ENCODE assay signal across 26 mouse cellular contexts in the genomic region with DNA sequence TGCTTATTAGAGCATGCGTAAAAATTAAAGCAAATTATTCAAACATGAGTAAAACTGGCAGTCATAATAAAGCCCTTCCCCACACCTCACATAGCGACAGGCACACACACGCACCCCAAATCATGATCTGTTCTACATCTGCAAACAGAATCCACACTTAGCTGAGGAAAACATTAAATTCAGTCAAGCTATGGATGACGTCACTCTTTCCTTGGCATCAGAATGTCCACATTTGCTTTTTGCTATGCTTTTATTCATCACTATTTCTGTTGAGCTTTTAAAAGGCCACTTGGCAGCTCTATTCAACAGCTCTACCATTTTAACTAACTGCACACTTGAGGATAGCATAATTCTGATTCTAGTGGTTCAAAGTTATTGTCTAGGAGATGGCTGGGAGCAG. TPM values are rescaled to one million over a fixed set of nuclear protein-coding genes. Genes with fewer than 3 reads are reported as not detected.
DNase-seq lines count a peak whose midpoint lies in the region; ATAC-seq and TF ChIP-seq lines count a peak whose summit lies in the region.
"Had no signal": no experiment of that assay in that cellular context is flagged by ENCODE, and none has a peak within 500 bp of the region (broad histone marks: within the 10 kb centered on the region; RNA-seq: fewer than 3 reads in every experiment).

No protein-coding gene starts in this region.

- WGBS in embryonic facial prominence, embryonic 14.5 days, result 68% methylated on average over 4 of the region's 4 CpGs
- WGBS in embryonic facial prominence, embryonic 10.5 days, result 93% methylated on average over 4 of the region's 4 CpGs
- 48% methylated on average over 4 of the region's 4 CpGs for WGBS in limb, embryonic 13.5 days
- 93% methylated on average over 4 of the region's 4 CpGs for WGBS in limb, embryonic 10.5 days
- 47% methylated on average over 4 of the region's 4 CpGs for WGBS in limb, embryonic 14.5 days

- H3K9me3 ChIP-seq in embryonic facial prominence, embryonic 14.5 days (ENCODE audit: control insufficient read depth, low read length), result peaks cover 8% of the 10 kb centered on the region; the same call in 1 of the 2 replicates
- no peaks in the 10 kb centered on the region for H3K9me3 ChIP-seq in embryonic facial prominence, embryonic 10.5 days
- peaks cover 16% of the 10 kb centered on the region; the same call in 1 of the 2 replicates for H3K9me3 ChIP-seq in limb, embryonic 13.5 days
- H3K9me3 ChIP-seq in limb, embryonic 10.5 days (replicated peaks), result no peaks in the 10 kb centered on the region
- H3K9me3 ChIP-seq in limb, embryonic 14.5 days (ENCODE audit: control insufficient read depth, low read length), result no peaks in the 10 kb centered on the region
- H3K9me3 ChIP-seq: heart, embryonic 10.5 days; heart, embryonic 13.5 days had no signal

- no peak for TF ChIP-seq POLR2A in limb, embryonic 14.5 days (IDR thresholded peaks at IDR 0.05; ENCODE audit: borderline replicate concordance, extremely low read depth, insufficient read depth, insufficient read length)

- no peak for ATAC-seq in embryonic facial prominence, embryonic 14.5 days (ENCODE audit: low read depth)
- peak; percentile 51 for ATAC-seq in limb, embryonic 13.5 days (ENCODE audit: low FRiP score, low read depth)
- ATAC-seq in limb, embryonic 14.5 days (ENCODE audit: low FRiP score, low read depth), result no peak
- ATAC-seq: activated CD4-positive, CD25-positive, alpha-beta regulatory T cell, adult 4 months; forebrain, embryonic 14.5 days; hindbrain, postnatal 0 days; inflammation-experienced regulatory T-cells, adult 6 months; intestine, embryonic 16.5 days had no signal

- no peaks in the 10 kb centered on the region for H3K4me1 ChIP-seq in embryonic facial prominence, embryonic 14.5 days (ENCODE audit: control insufficient read depth, insufficient read depth, low read length)
- H3K4me1 ChIP-seq in embryonic facial prominence, embryonic 10.5 days, result no peaks in the 10 kb centered on the region
- peaks cover 23% of the 10 kb centered on the region for H3K4me1 ChIP-seq in limb, embryonic 13.5 days
- peaks cover 18% of the 10 kb centered on the region for H3K4me1 ChIP-seq in limb, embryonic 10.5 days
- H3K4me1 ChIP-seq in limb, embryonic 14.5 days (ENCODE audit: control insufficient read depth, insufficient read depth, low read length), result peaks cover 19% of the 10 kb centered on the region; the same call in 1 of the 2 replicates
- H3K4me1 ChIP-seq: embryonic facial prominence, embryonic 15.5 days; heart, embryonic 10.5 days; heart, embryonic 13.5 days had no signal

- H3K9ac ChIP-seq in embryonic facial prominence, embryonic 14.5 days (ENCODE audit: low read depth, low read length), result no peak overlapping the region
- H3K9ac ChIP-seq in limb, embryonic 13.5 days, result no peak overlapping the region
- no peak overlapping the region for H3K9ac ChIP-seq in limb, embryonic 14.5 days (ENCODE audit: low read depth, low read length, severe bottlenecking)
- H3K9ac ChIP-seq: embryonic facial prominence, embryonic 15.5 days; heart, embryonic 13.5 days; hindbrain, embryonic 14.5 days had no signal

- H3K4me2 ChIP-seq in embryonic facial prominence, embryonic 14.5 days (ENCODE audit: low read depth, low read length), result no peak overlapping the region
- no peak overlapping the region for H3K4me2 ChIP-seq in limb, embryonic 13.5 days (replicated peaks)
- H3K4me2 ChIP-seq in limb, embryonic 14.5 days (replicated peaks; ENCODE audit: low read depth, low read length, severe bottlenecking), result no peak overlapping the region
- H3K4me2 ChIP-seq: embryonic facial prominence, embryonic 15.5 days; heart, embryonic 13.5 days; hindbrain, embryonic 14.5 days had no signal

- no peak overlapping the region for H3K4me3 ChIP-seq in embryonic facial prominence, embryonic 14.5 days (ENCODE audit: low read depth, low read length)
- no peak overlapping the region for H3K4me3 ChIP-seq in embryonic facial prominence, embryonic 10.5 days
- H3K4me3 ChIP-seq in limb, embryonic 13.5 days, result no peak overlapping the region
- H3K4me3 ChIP-seq in limb, embryonic 10.5 days, result no peak overlapping the region
- no peak overlapping the region for H3K4me3 ChIP-seq in limb, embryonic 14.5 days (replicated peaks; ENCODE audit: low read length)
- H3K4me3 ChIP-seq: embryonic facial prominence, embryonic 15.5 days; heart, adult 2 months; heart, embryonic 10.5 days; heart, embryonic 13.5 days had no signal

- no peaks in the 10 kb centered on the region for H3K27me3 ChIP-seq in embryonic facial prominence, embryonic 14.5 days (replicated peaks; ENCODE audit: control insufficient read depth, insufficient read depth, low read length)
- H3K27me3 ChIP-seq in embryonic facial prominence, embryonic 10.5 days (replicated peaks; ENCODE audit: low read depth, poor library complexity, severe bottlenecking), result no peaks in the 10 kb centered on the region
- no peaks in the 10 kb centered on the region for H3K27me3 ChIP-seq in limb, embryonic 13.5 days
- no peaks in the 10 kb centered on the region for H3K27me3 ChIP-seq in limb, embryonic 10.5 days (ENCODE audit: low read depth, poor library complexity, severe bottlenecking)
- H3K27me3 ChIP-seq in limb, embryonic 14.5 days (ENCODE audit: control insufficient read depth, insufficient read depth, low read length), result no peaks in the 10 kb centered on the region
- H3K27me3 ChIP-seq: embryonic facial prominence, embryonic 15.5 days; heart, embryonic 13.5 days had no signal

- no peak overlapping the region for H3K27ac ChIP-seq in embryonic facial prominence, embryonic 14.5 days (replicated peaks; ENCODE audit: low read depth, low read length)
- H3K27ac ChIP-seq in embryonic facial prominence, embryonic 10.5 days (replicated peaks), result no peak overlapping the region
- H3K27ac ChIP-seq in limb, embryonic 13.5 days, result no peak overlapping the region
- H3K27ac ChIP-seq in limb, embryonic 10.5 days, result no peak overlapping the region
- H3K27ac ChIP-seq in limb, embryonic 14.5 days (replicated peaks; ENCODE audit: low read depth, low read length), result no peak overlapping the region
- H3K27ac ChIP-seq: embryonic facial prominence, embryonic 15.5 days; heart, adult 2 months; heart, embryonic 10.5 days; heart, embryonic 13.5 days; hindbrain, embryonic 14.5 days; hindbrain, postnatal 0 days had no signal

- DNase-seq in embryonic facial prominence, embryonic 14.5 days (ENCODE audit: low spot score), result peak; percentile 46
- DNase-seq in embryonic facial prominence, embryonic 10.5 days (ENCODE audit: low spot score), result no peak
- DNase-seq in limb, embryonic 10.5 days (ENCODE audit: low spot score), result no peak
- peak; percentile 77 for DNase-seq in limb, embryonic 14.5 days (ENCODE audit: low spot score)
- no peak for DNase-seq in left cerebral cortex, postnatal 14 days (ENCODE audit: low spot score in 2 of 2)
- DNase-seq: adrenal gland, adult 8-10 months; adrenal gland, postnatal 25 days; cerebellum, adult 11 months; cerebellum, adult 2 months; cerebellum, adult 9-11 months; cerebellum, postnatal 36 days; embryo, embryonic 11 days; gastrocnemius, postnatal 36 days; heart, adult 2 months; heart, postnatal 14 days; heart, postnatal 4 days had no signal

- intact Hi-C loops in left cerebral cortex, postnatal 14 days (cut with DNase I), result no loop called here

- H3K36me3 ChIP-seq in embryonic facial prominence, embryonic 14.5 days (ENCODE audit: control insufficient read depth, insufficient read depth, low read length), result 0 out of 2 replicates have a peak, but pooled peaks cover 8% of the 10 kb centered on the region
- H3K36me3 ChIP-seq in embryonic facial prominence, embryonic 10.5 days (replicated peaks), result peaks cover 21% of the 10 kb centered on the region
- no peaks in the 10 kb centered on the region for H3K36me3 ChIP-seq in limb, embryonic 13.5 days
- H3K36me3 ChIP-seq in limb, embryonic 10.5 days, result no peaks in the 10 kb centered on the region
- H3K36me3 ChIP-seq in limb, embryonic 14.5 days (ENCODE audit: control insufficient read depth, insufficient read depth, low read length), result no peaks in the 10 kb centered on the region
- H3K36me3 ChIP-seq: embryonic facial prominence, embryonic 15.5 days had no signal

RNA-seq across cellular contexts. Expression of gene Tmem30a, which starts 21.3 kb away (rescaled TPM):
- polyA plus RNA-seq in embryonic facial prominence, embryonic 14.5 days (2014; fragmentation: Nextera tagmentation; extraction: Ambion mirVana), result 69.4 and 74.4 TPM in 2 replicates
- polyA plus RNA-seq in embryonic facial prominence, embryonic 10.5 days (2016; fragmentation: Nextera tagmentation; extraction: Ambion mirVana), result 49.6 and 53.2 TPM in 2 replicates
- 51.4 and 54.5 TPM in 2 replicates for polyA plus RNA-seq in limb, embryonic 13.5 days (2015; fragmentation: Nextera tagmentation; extraction: Ambion mirVana)
- 43.0 and 45.0 TPM in 2 replicates for polyA plus RNA-seq in limb, embryonic 10.5 days (2016; fragmentation: Nextera tagmentation; extraction: Ambion mirVana)
- polyA plus RNA-seq in limb, embryonic 14.5 days (2012; rRNA removed), result 34.9 and 35.6 TPM in 2 replicates
- 52.8 and 53.4 TPM in 2 replicates for polyA plus RNA-seq in limb, embryonic 14.5 days (2014; fragmentation: Nextera tagmentation; extraction: Ambion mirVana)
- 100 to 1,000 TPM; 234 to 235 TPM for total RNA-seq in left cerebral cortex, postnatal 14 days (2021)

RNA-seq across cellular contexts. Expression of gene Cox7a2, which starts 54.9 kb away (rescaled TPM):
- polyA plus RNA-seq in embryonic facial prominence, embryonic 14.5 days (2014; fragmentation: Nextera tagmentation; extraction: Ambion mirVana), result 644 and 755 TPM in 2 replicates
- polyA plus RNA-seq in embryonic facial prominence, embryonic 10.5 days (2016; fragmentation: Nextera tagmentation; extraction: Ambion mirVana), result 648 and 655 TPM in 2 replicates
- polyA plus RNA-seq in limb, embryonic 13.5 days (2015; fragmentation: Nextera tagmentation; extraction: Ambion mirVana), result 622 and 629 TPM in 2 replicates
- 670 and 730 TPM in 2 replicates for polyA plus RNA-seq in limb, embryonic 10.5 days (2016; fragmentation: Nextera tagmentation; extraction: Ambion mirVana)
- 329 and 399 TPM in 2 replicates for polyA plus RNA-seq in limb, embryonic 14.5 days (2012; rRNA removed)
- 591 and 630 TPM in 2 replicates for polyA plus RNA-seq in limb, embryonic 14.5 days (2014; fragmentation: Nextera tagmentation; extraction: Ambion mirVana)
- total RNA-seq in left cerebral cortex, postnatal 14 days (2021), result 100 to 1,000 TPM; 412 to 418 TPM

Comparison
In these comparisons a context has a peak if more than half of its experiments do, and no peak if none do; other contexts are left out.
1. DNase-seq: peak in embryonic facial prominence, embryonic 14.5 days (single experiment) and limb, embryonic 14.5 days (single experiment); none in embryonic facial prominence, embryonic 10.5 days (single experiment), limb, embryonic 10.5 days (single experiment) and left cerebral cortex, postnatal 14 days (0 of 2).